Mouse (Mus musculus): Measurements from ENCODE around the gene Lbp.

The Lbp gene

GRCm38 (mm10) chr2:158361678-158362320 is 55.5 kb downstream of the Lbp start:
- DNase-seq (ENCODE audit: low spot score) = no peak

- DNase-seq (ENCODE audit: low spot score) = no peak
Measured at GRCm38 (mm10) chr2:158364175-158364574, 57.9 kb downstream of the Lbp start.

- no peak for DNase-seq (ENCODE audit: low spot score)
Measured at GRCm38 (mm10) chr2:158365099-158365850, 59.0 kb downstream of the Lbp start.

DNA sequence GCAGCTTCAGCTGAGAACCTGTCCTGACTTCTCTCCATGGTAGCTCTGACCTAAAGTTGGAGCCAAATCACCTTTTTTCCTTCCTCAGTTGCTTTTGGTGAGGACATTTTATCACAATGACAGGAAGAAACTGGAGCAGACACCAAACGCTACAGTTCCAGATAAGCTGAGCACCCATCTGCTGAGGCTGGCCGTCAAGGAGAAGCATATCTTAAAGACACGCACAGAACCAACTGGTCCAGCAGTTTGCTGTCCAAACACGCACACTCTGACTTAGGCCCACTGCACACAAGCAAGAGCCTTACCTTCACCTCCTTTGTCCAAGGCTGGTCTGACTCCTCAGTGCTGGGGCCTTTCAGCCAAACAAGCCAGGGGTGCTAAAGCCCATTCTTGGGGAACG is 61.4 kb downstream of the Lbp start:
- DNase-seq (ENCODE audit: low spot score) = no peak

DNA sequence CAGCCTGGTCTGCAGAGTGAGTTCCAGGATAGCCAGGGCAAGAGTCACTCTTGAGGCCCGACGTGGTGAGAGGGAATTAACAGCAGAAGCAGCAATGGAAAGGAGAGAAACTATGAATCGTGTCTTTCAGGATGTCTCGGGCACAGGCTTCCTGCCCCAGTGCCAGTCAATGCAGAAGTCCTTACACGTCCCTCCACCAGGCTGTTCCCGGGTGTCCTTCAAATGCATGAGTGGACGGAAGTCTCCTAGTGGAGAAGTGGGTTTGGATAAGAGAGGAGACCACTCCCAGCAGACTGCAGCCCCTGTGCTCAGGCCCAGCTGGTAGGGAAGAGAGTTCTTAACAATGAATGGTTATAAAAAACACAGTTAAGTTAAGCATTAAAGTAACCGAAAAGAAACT is 62.0 kb downstream of the Lbp start:
- no peak for DNase-seq (ENCODE audit: low spot score)

GRCm38 (mm10) chr2:158369474-158370172 is 63.3 kb downstream of the Lbp start:
- DNase-seq (ENCODE audit: low spot score) = no peak

GRCm38 (mm10) chr2:158370173-158370550 is 63.9 kb downstream of the Lbp start:
- no peak for DNase-seq (ENCODE audit: low spot score)

DNA sequence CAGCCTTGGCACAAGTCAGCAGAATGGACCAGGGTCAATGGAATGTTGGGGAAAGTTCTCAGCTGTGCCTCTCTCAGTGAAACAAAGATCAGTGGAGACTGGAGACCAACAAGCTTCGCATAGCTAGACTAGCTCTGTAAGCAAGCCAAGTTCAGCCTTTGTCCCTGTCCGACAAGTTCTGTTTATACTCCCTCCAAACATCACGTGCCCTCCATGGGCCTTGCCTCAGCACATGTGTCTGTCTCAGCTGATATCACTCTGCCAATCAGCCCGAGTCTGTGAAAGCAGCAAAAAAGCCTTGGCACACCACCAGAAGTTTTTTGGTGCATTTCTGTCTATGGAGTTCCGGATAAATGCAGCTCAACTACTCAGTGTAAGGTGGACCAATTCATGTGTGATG is 66.8 kb downstream of the Lbp start:
- DNase-seq (ENCODE audit: low spot score) = no peak

GRCm38 (mm10) chr2:158373516-158373915 is 67.2 kb downstream of the Lbp start:
- DNase-seq (ENCODE audit: low spot score) = no peak

GRCm38 (mm10) chr2:158375443-158376122 is 69.3 kb downstream of the Lbp start, which contains the start of gene Snhg11:
Snhg11 (plus strand) TSS chr2:158375638.
- peak; percentile 87 for DNase-seq (ENCODE audit: low spot score)

- DNase-seq (ENCODE audit: low spot score) = no peak
Measured at GRCm38 (mm10) chr2:158376123-158376687, 69.9 kb downstream of the Lbp start.

DNA sequence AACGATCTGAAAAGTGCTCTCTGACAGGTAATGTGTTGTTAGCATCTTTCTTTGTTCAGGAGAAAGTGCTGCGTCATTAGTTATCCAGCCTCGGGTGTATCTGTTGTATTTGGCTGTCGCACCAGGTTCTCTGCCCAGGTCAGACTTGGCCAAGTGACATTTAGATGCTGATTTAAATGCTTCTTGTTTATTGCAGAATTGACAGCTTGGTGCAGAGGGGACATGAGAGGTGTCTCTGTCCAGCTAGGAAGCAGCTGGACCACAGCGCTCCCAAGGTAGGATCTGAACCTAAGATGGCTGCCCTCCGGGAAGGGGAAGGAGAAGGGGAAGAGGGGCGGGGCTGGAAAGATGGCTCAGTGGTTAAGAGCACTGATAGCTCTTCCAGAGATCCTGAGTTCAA is 70.5 kb downstream of the Lbp start:
- DNase-seq (ENCODE audit: low spot score) = no peak

DNA sequence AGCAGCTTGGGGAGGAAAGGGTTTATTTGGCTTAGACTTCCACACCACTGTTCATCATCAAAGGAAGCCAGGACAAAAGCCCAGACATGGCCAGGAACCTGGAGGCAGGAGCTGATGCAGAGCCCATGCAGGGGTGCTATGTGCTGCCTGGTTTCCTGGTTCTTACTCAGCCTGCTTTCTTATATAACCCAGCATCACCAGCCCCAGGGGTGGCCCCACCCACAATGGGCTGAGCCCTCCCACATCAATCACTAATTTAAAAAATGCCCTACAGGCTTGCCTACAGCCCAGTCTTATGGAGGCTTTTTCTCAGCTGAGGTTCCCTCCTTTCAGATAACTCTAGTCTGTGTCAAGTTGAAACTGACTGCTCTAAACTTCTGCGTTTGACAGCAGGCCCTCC is 71.5 kb downstream of the Lbp start:
- DNase-seq (ENCODE audit: low spot score) = no peak

DNA sequence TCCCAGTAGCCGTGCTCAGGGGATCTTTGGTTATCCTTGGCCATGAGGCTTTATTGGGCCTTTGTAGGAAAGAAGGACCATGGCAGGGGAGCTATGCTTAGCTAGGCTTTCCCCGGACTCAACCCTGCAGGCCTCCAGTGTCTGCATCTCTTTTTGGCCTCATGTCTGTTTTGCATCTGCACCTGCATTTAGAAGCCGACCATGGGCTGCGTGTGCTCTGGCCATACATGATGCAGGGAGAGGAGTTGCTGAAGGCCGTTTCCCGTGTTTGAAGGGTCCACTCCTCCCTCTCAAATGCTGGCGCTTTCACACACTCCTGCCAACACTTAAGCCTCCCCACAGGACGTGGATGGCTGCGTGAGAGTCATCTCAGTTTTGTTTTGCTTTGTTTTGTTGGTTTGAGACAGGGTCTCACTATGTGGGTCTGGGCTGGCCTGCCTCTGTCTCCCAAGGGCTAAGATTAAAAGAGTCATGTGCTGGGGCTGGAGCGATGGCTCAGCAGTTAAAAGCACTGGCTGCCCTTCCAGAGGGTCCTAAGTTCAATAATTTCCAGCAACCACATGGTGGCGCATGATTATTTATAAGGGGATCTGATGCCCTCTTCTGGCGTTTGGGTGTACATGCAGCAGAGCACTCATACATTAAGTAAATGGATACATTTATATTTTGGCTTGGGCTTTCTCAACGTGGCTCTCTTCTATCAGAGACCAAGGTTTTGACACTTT is 73.2 kb downstream of the Lbp start:
- DNase-seq (ENCODE audit: low spot score) = peak; percentile 70

Measured in layer of hippocampus, adult 11-12 months (tissue).